Mouse (Mus musculus): ENCODE measurements at regions not wholly inside any gene's neighbourhood (a gene's known extent, or its start where the extent isn't known, plus 50 kb on each side); places are given as distances from the start of the nearest gene placed in this dataset.

DNA sequence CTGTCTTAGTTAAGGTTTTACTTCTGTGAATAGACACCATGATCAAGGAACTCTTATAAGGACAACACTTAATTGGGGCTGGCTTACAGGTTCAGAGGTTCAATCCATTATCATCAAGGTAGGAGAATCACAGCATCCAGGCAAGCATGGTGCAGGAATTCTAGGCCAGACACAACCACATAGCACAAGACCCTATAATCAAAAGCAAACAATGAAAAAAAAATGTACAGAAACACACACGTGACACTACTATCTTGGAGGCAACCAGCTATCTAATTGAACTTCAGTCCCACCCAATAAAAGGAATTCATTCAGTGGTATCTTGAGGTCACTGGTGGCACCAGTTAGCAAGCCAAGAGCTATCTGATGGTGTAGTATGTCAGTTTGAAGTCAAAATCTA, 50.9 kb upstream of the Prpf4b start:
- no peak for TF ChIP-seq CTCF (conservative IDR thresholded peaks at IDR 0.05; ENCODE audit: low read length)
- TF ChIP-seq POU5F1 (IDR thresholded peaks at IDR 0.05; ENCODE audit: borderline replicate concordance, low read length), result no peak
